Mouse (Mus musculus): ENCODE data around the gene Sertm1. TPM values are rescaled to one million over a fixed set of nuclear protein-coding genes. Genes with fewer than 3 reads are reported as not detected.

The Sertm1 gene
- polyA plus RNA-seq, 1 experiment, result 0.02 TPM

DNA sequence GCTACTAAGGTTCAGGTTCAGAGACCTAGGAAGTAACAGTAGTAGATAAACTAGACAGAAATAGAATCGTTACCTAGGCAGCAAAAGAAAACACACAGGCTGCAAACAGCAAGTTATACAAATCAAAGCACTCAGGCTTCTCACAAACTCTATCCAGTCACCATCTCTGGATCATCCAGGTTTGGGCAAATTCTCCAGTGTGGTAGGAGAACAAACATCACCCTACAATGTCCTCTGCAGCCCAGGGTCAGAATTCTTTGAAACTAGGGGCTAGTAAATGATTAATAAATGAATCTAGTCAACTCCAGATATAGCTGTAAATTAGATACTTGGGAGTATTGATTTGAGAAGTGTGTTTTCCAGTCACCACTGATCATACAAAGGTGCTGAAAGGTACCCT, 6.8 kb downstream of the Sertm1 start:
- no peak overlapping the region for H3K27ac ChIP-seq (ENCODE audit: control insufficient read depth, insufficient read depth, low read depth, low read length)
- no peaks in the 10 kb centered on the region for H3K4me1 ChIP-seq (ENCODE audit: control insufficient read depth, insufficient read depth, low read length)

GRCm38 (mm10) chr3:54897974-54898373, 17.7 kb downstream of the Sertm1 start:
- no peak for TF ChIP-seq POLR2A (IDR thresholded peaks at IDR 0.05; ENCODE audit: control insufficient read depth, low read depth, low read length)
- TF ChIP-seq CTCF (IDR thresholded peaks at IDR 0.05; ENCODE audit: control insufficient read depth, insufficient read depth, insufficient replicate concordance, low read depth, low read length), result no peak
- Histone ChIP-seq H3K27ac (ENCODE audit: control insufficient read depth, insufficient read depth, low read depth, low read length) (no peak overlapping the region), H3K27me3 (ENCODE audit: control insufficient read depth, insufficient read depth, low read length) (no peaks in the 10 kb centered on the region), H3K4me3 (ENCODE audit: control insufficient read depth, low read depth, low read length) (no peak overlapping the region), H3K4me1 (ENCODE audit: control insufficient read depth, insufficient read depth, low read length) (peaks cover 5% of the 10 kb centered on the region), H3K36me3 (ENCODE audit: control insufficient read depth, insufficient read depth, low read length) (no peaks in the 10 kb centered on the region)

More for the DNA sequence above, 6.8 kb downstream of the Sertm1 start:
- Histone ChIP-seq H3K4me3 (ENCODE audit: control insufficient read depth, low read depth, low read length) (no peak overlapping the region), H3K36me3 (ENCODE audit: control insufficient read depth, insufficient read depth, low read length) (no peaks in the 10 kb centered on the region), H3K27me3 (ENCODE audit: control insufficient read depth, insufficient read depth, low read length) (no peaks in the 10 kb centered on the region)
- TF ChIP-seq CTCF (IDR thresholded peaks at IDR 0.05; ENCODE audit: control insufficient read depth, insufficient read depth, insufficient replicate concordance, low read depth, low read length) (no peak), POLR2A (IDR thresholded peaks at IDR 0.05; ENCODE audit: control insufficient read depth, low read depth, low read length) (no peak)

- no peak overlapping the region for H3K4me3 ChIP-seq (ENCODE audit: control insufficient read depth, low read depth, low read length)
- TF ChIP-seq POLR2A (IDR thresholded peaks at IDR 0.05; ENCODE audit: control insufficient read depth, low read depth, low read length) (no peak), CTCF (IDR thresholded peaks at IDR 0.05; ENCODE audit: control insufficient read depth, insufficient read depth, insufficient replicate concordance, low read depth, low read length) (no peak)
- no peaks in the 10 kb centered on the region for H3K27me3 ChIP-seq (ENCODE audit: control insufficient read depth, insufficient read depth, low read length)
- no peak overlapping the region for H3K27ac ChIP-seq (ENCODE audit: control insufficient read depth, insufficient read depth, low read depth, low read length)
- H3K36me3 ChIP-seq (ENCODE audit: control insufficient read depth, insufficient read depth, low read length), result no peaks in the 10 kb centered on the region
- peaks cover 5% of the 10 kb centered on the region for H3K4me1 ChIP-seq (ENCODE audit: control insufficient read depth, insufficient read depth, low read length)
Measured at GRCm38 (mm10) chr3:54894891-54895290, 20.8 kb downstream of the Sertm1 start.

DNA sequence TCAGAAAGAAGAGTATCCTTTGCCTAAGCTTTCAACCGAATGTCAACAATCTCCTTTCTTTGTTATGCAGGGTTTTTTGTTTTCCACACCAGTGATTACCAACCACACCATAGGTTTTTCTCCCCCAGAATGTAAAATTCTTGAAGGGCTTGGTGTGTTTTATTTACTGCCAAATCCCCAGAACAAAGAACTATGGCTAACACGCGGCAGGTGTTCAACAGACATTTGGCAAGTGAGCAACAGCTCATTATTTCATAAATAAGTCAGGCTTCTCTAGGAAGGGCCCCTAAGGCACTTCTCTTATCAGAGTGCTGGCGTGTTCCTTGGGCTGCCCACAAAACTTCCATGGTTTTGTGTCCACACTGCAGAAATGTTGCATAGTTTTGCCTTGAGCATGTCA, 23.5 kb downstream of the Sertm1 start:
- Histone ChIP-seq H3K27ac (ENCODE audit: control insufficient read depth, insufficient read depth, low read depth, low read length) (no peak overlapping the region), H3K4me3 (ENCODE audit: control insufficient read depth, low read depth, low read length) (no peak overlapping the region), H3K4me1 (ENCODE audit: control insufficient read depth, insufficient read depth, low read length) (no peaks in the 10 kb centered on the region), H3K36me3 (ENCODE audit: control insufficient read depth, insufficient read depth, low read length) (no peaks in the 10 kb centered on the region), H3K27me3 (ENCODE audit: control insufficient read depth, insufficient read depth, low read length) (no peaks in the 10 kb centered on the region)
- no peak for TF ChIP-seq CTCF (IDR thresholded peaks at IDR 0.05; ENCODE audit: control insufficient read depth, insufficient read depth, insufficient replicate concordance, low read depth, low read length)
- no peak for TF ChIP-seq POLR2A (IDR thresholded peaks at IDR 0.05; ENCODE audit: control insufficient read depth, low read depth, low read length)

- H3K27me3 ChIP-seq (ENCODE audit: control insufficient read depth, insufficient read depth, low read length), result no peaks in the 10 kb centered on the region
- no peaks in the 10 kb centered on the region for H3K36me3 ChIP-seq (ENCODE audit: control insufficient read depth, insufficient read depth, low read length)
- H3K27ac ChIP-seq (ENCODE audit: control insufficient read depth, insufficient read depth, low read depth, low read length), result no peak overlapping the region
- TF ChIP-seq CTCF (IDR thresholded peaks at IDR 0.05; ENCODE audit: control insufficient read depth, insufficient read depth, insufficient replicate concordance, low read depth, low read length), result no peak
- no peak for TF ChIP-seq POLR2A (IDR thresholded peaks at IDR 0.05; ENCODE audit: control insufficient read depth, low read depth, low read length)
- H3K4me3 ChIP-seq (ENCODE audit: control insufficient read depth, low read depth, low read length), result no peak overlapping the region
- no peaks in the 10 kb centered on the region for H3K4me1 ChIP-seq (ENCODE audit: control insufficient read depth, insufficient read depth, low read length)
Measured at GRCm38 (mm10) chr3:54886501-54886900, 29.2 kb downstream of the Sertm1 start.

Other genes starting within 250 kb of the Sertm1 start
- 286 TPM in 2 replicates for gene Supt20, start 223.1 kb downstream of the Sertm1 start, polyA plus RNA-seq (2012; rRNA removed)
- gene Gm21958, start 201.5 kb downstream of the Sertm1 start, polyA plus RNA-seq (2012; rRNA removed), result not detected in 2 replicates
- 10.4 and 13.0 TPM in 2 replicates for gene Exosc8, start 180.5 kb downstream of the Sertm1 start, polyA plus RNA-seq (2012; rRNA removed)
- gene Alg5, start 180.3 kb downstream of the Sertm1 start, polyA plus RNA-seq (2012; rRNA removed), result 5.7 TPM in 2 replicates
- 0.47 and 0.61 TPM in 2 replicates for gene Smad9, start 160.3 kb downstream of the Sertm1 start, polyA plus RNA-seq (2012; rRNA removed)
- gene Rfxap, start 108.1 kb downstream of the Sertm1 start, polyA plus RNA-seq (2012; rRNA removed), result 20.8 and 23.1 TPM in 2 replicates
- 144 and 152 TPM in 2 replicates for gene Ccna1, start 139.6 kb upstream of the Sertm1 start, polyA plus RNA-seq (2012; rRNA removed)
- 11.1 and 12.9 TPM in 2 replicates for gene Spg20, start 196.2 kb upstream of the Sertm1 start, polyA plus RNA-seq (2012; rRNA removed)
- 113 and 137 TPM in 2 replicates for gene Ccdc169, start 221.5 kb upstream of the Sertm1 start, polyA plus RNA-seq (2012; rRNA removed)